Mouse (Mus musculus): ENCODE results near the gene Lrrc8d.

DNA sequence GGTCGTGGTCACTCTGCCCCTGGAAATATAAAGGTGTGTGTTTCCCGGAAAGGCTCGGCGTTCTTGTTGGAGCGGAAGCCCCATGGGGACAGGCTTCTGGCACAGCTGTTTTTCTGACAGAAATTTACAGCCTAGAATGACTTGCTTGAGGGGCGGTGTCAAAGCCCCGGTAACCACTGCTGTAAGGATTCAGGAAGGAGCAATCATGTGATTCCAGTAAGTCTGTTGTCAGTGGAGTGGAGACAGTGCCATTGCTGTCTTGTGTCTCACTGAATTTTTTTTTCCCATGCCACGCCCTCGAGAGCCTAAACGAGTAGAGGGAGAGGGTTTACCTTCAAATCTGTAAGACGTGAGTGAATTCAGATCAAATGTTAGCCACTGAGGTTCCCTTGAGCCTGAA is 6.9 kb downstream of the Lrrc8d start:
- TF ChIP-seq POLR2A (IDR thresholded peaks at IDR 0.05; ENCODE audit: extremely low read depth, insufficient read depth, low read length) (no peak), CTCF (IDR thresholded peaks at IDR 0.05; ENCODE audit: low read depth, low read length) (no peak)
